Mouse (Mus musculus): ENCODE results near the gene Dip2b. TPM values are rescaled to one million over a fixed set of nuclear protein-coding genes. Genes with fewer than 3 reads are reported as not detected.
"Not testable (repeated sequence)": the region's sequence is repeated elsewhere in the genome, so short reads cannot be mapped to it uniquely, and the experiment has no call there.

Gene Dip2b
- total and polyA plus RNA-seq, 2 experiments, result 2.0 to 3.1 TPM

- Histone ChIP-seq H3K4me1 (ENCODE audit: control insufficient read depth, insufficient read depth, low read length) (no peaks in the 10 kb centered on the region), H3K4me3 (ENCODE audit: insufficient read depth, low read depth, low read length) (no peak overlapping the region), H3K27me3 (ENCODE audit: control insufficient read depth, insufficient read depth, low read length) (no peaks in the 10 kb centered on the region), H3K9ac (ENCODE audit: low read depth, low read length) (no peak overlapping the region), H3K36me3 (ENCODE audit: control insufficient read depth, insufficient read depth, low read length) (peaks cover 64% of the 10 kb centered on the region), H3K27ac (replicated peaks; ENCODE audit: insufficient read depth, low read depth, low read length) (no peak overlapping the region), H3K79me2 (ENCODE audit: control insufficient read depth, insufficient read depth, low read length) (peaks cover 11% of the 10 kb centered on the region; the same call in 1 of the 2 replicates)
- 95% methylated on average over 6 of the region's 6 CpGs for WGBS
- DNase-seq (ENCODE audit: extremely low read depth, low read depth, low spot score), result no peak
- TF ChIP-seq CTCF (IDR thresholded peaks at IDR 0.05; ENCODE audit: low read depth, low read length) (no peak), POLR2A (IDR thresholded peaks at IDR 0.05; ENCODE audit: extremely low read depth, insufficient read depth, low read length) (no peak)
Observed at GRCm38 (mm10) chr15:100248665-100249433, 210.4 kb downstream of the Dip2b start.

- DNase-seq (ENCODE audit: extremely low read depth, low read depth, low spot score), result no peak
- Histone ChIP-seq H3K4me3 (ENCODE audit: insufficient read depth, low read depth, low read length) (no peak overlapping the region), H3K27ac (replicated peaks; ENCODE audit: insufficient read depth, low read depth, low read length) (no peak overlapping the region), H3K36me3 (ENCODE audit: control insufficient read depth, insufficient read depth, low read length) (peaks cover 72% of the 10 kb centered on the region), H3K9ac (ENCODE audit: low read depth, low read length) (no peak overlapping the region), H3K79me2 (ENCODE audit: control insufficient read depth, insufficient read depth, low read length) (peaks cover under 1% of the 10 kb centered on the region; the same call in 1 of the 2 replicates), H3K4me1 (ENCODE audit: control insufficient read depth, insufficient read depth, low read length) (no peaks in the 10 kb centered on the region), H3K27me3 (ENCODE audit: control insufficient read depth, insufficient read depth, low read length) (no peaks in the 10 kb centered on the region)
- TF ChIP-seq CTCF (IDR thresholded peaks at IDR 0.05; ENCODE audit: low read depth, low read length) (no peak), POLR2A (IDR thresholded peaks at IDR 0.05; ENCODE audit: extremely low read depth, insufficient read depth, low read length) (no peak)
- 91% methylated on average over 6 of the region's 6 CpGs for WGBS
Observed at GRCm38 (mm10) chr15:100251153-100251780, 212.8 kb downstream of the Dip2b start.

DNA sequence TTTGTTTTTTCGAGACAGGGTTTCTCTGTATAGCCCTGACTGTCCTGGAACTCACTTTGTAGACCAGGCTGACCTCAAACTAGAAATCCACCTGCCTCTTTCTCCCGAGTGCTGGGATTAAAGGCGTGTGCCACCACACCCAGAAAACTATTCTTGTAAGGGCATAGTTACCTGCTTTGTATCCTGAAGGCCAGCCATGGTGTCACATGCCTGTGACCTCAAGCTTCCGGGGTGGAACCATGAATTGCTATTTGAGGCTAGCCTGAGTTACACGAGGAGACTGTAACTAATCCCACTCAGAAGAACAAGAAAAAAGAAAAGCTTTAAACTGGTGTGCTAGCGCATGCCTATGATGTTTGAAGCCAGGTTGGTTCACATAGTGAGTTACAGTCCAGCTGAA, 217.9 kb downstream of the Dip2b start:
- WGBS, result 88% methylated on average over 6 of the region's 6 CpGs
- no peak for DNase-seq (ENCODE audit: extremely low read depth, low read depth, low spot score)
- Histone ChIP-seq H3K4me1 (ENCODE audit: control insufficient read depth, insufficient read depth, low read length) (no peaks in the 10 kb centered on the region), H3K9ac (ENCODE audit: low read depth, low read length) (no peak overlapping the region), H3K27ac (replicated peaks; ENCODE audit: insufficient read depth, low read depth, low read length) (no peak overlapping the region), H3K27me3 (ENCODE audit: control insufficient read depth, insufficient read depth, low read length) (no peaks in the 10 kb centered on the region), H3K4me3 (ENCODE audit: insufficient read depth, low read depth, low read length) (no peak overlapping the region), H3K36me3 (ENCODE audit: control insufficient read depth, insufficient read depth, low read length) (peaks cover 58% of the 10 kb centered on the region), H3K79me2 (ENCODE audit: control insufficient read depth, insufficient read depth, low read length) (no peaks in the 10 kb centered on the region)
- TF ChIP-seq CTCF (IDR thresholded peaks at IDR 0.05; ENCODE audit: low read depth, low read length) (no peak), POLR2A (IDR thresholded peaks at IDR 0.05; ENCODE audit: extremely low read depth, insufficient read depth, low read length) (no peak)

- no peak overlapping the region for H3K27ac ChIP-seq (replicated peaks; ENCODE audit: insufficient read depth, low read depth, low read length)
- peaks cover 50% of the 10 kb centered on the region for H3K36me3 ChIP-seq (ENCODE audit: control insufficient read depth, insufficient read depth, low read length)
- no peak overlapping the region for H3K4me3 ChIP-seq (ENCODE audit: insufficient read depth, low read depth, low read length)
- H3K27me3 ChIP-seq (ENCODE audit: control insufficient read depth, insufficient read depth, low read length), result no peaks in the 10 kb centered on the region
- no peak for TF ChIP-seq POLR2A (IDR thresholded peaks at IDR 0.05; ENCODE audit: extremely low read depth, insufficient read depth, low read length)
- no peak for TF ChIP-seq CTCF (IDR thresholded peaks at IDR 0.05; ENCODE audit: low read depth, low read length)
- no peak for DNase-seq (ENCODE audit: extremely low read depth, low read depth, low spot score)
- H3K4me1 ChIP-seq (ENCODE audit: control insufficient read depth, insufficient read depth, low read length), result no peaks in the 10 kb centered on the region
- H3K79me2 ChIP-seq (ENCODE audit: control insufficient read depth, insufficient read depth, low read length), result no peaks in the 10 kb centered on the region
- 94% methylated on average over 5 of the region's 5 CpGs for WGBS
- H3K9ac ChIP-seq (ENCODE audit: low read depth, low read length), result no peak overlapping the region
Observed at GRCm38 (mm10) chr15:100257305-100257704, 218.8 kb downstream of the Dip2b start.

DNA sequence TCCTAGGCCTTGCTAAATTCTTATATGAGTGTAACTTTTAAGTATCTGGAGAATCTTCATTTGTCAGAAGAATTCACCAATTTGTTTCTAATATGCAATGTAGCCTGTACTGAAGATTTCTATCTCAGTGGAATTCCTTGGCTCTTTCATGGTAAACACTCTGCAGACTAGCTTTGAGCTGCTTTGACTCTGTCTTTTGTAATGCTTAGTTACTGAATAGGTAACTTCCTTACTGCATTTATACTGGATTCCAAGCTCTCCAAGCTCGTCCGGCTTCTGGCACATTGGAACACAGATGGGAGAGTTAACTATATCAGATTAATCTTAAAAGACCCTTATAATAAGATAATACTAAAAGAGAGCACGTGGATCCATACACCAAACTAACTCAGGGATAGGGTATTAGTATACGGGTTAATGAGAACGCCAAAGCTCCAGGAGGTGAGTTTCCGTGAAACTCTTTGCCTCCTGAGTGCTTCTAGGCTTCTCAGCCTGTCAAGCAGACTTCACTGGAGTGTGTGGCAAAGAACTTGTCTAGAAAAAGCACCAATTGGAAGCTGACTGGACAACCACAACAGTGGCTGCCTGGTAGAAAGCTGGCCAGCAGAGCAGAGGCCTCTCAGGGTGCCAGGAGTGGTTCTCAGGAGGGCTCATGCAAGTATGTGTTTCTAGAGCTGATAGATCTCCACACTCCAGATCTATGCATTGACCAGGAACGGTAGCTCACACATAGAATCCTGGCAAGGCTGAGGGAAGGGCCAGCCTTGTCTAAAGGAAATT, 220.4 kb downstream of the Dip2b start:
- Histone ChIP-seq H3K4me1 (ENCODE audit: control insufficient read depth, insufficient read depth, low read length) (no peaks in the 10 kb centered on the region), H3K27me3 (ENCODE audit: control insufficient read depth, insufficient read depth, low read length) (no peaks in the 10 kb centered on the region), H3K27ac (replicated peaks; ENCODE audit: insufficient read depth, low read depth, low read length) (no peak overlapping the region), H3K4me3 (ENCODE audit: insufficient read depth, low read depth, low read length) (no peak overlapping the region), H3K9ac (ENCODE audit: low read depth, low read length) (no peak overlapping the region), H3K79me2 (ENCODE audit: control insufficient read depth, insufficient read depth, low read length) (no peaks in the 10 kb centered on the region), H3K36me3 (ENCODE audit: control insufficient read depth, insufficient read depth, low read length) (peaks cover 37% of the 10 kb centered on the region)
- no peak for TF ChIP-seq CTCF (IDR thresholded peaks at IDR 0.05; ENCODE audit: low read depth, low read length)
- TF ChIP-seq POLR2A (IDR thresholded peaks at IDR 0.05; ENCODE audit: extremely low read depth, insufficient read depth, low read length), result no peak
- no peak for DNase-seq (ENCODE audit: extremely low read depth, low read depth, low spot score)
- WGBS, result 96% methylated on average over 7 of the region's 7 CpGs

- not testable (repeated sequence) for H3K4me3 ChIP-seq (ENCODE audit: insufficient read depth, low read depth, low read length); H3K9ac ChIP-seq (ENCODE audit: low read depth, low read length); H3K27ac ChIP-seq (replicated peaks; ENCODE audit: insufficient read depth, low read depth, low read length); H3K4me1 ChIP-seq (ENCODE audit: control insufficient read depth, insufficient read depth, low read length); H3K79me2 ChIP-seq (ENCODE audit: control insufficient read depth, insufficient read depth, low read length); H3K27me3 ChIP-seq (ENCODE audit: control insufficient read depth, insufficient read depth, low read length); DNase-seq (ENCODE audit: extremely low read depth, low read depth, low spot score)
- 90% methylated on average over 7 of the region's 7 CpGs for WGBS
- H3K36me3 ChIP-seq (ENCODE audit: control insufficient read depth, insufficient read depth, low read length), result peaks cover 24% of the 10 kb centered on the region
Observed at GRCm38 (mm10) chr15:100260351-100260750, 221.9 kb downstream of the Dip2b start.
